In genomic region chr16:85756101-85756819, GRCm38 (mm10) we compare ENCODE assay signal across 8 mouse cellular contexts. TPM values are rescaled to one million over a fixed set of nuclear protein-coding genes. Genes with fewer than 3 reads are reported as not detected.
DNase-seq lines count a peak whose midpoint lies in the region; ATAC-seq lines count a peak whose summit lies in the region.

No protein-coding gene starts in this region.

- peak; percentile 63 for DNase-seq in right cerebral cortex, adult 18-20 months
- no peak for DNase-seq in right cerebral cortex, postnatal 4 days
- DNase-seq in frontal cortex, adult 2 months (ENCODE audit: extremely low spot score in 1 of 2, low spot score in 1 of 2) = peak; percentile 33 to 70
- DNase-seq in heart, postnatal 4 days = peak; percentile 89
- DNase-seq in left cerebral cortex, adult 9 months (ENCODE audit: low spot score in 2 of 2) = peak; percentile 11 to 42
- peak; percentile 46 to 75 for DNase-seq in urinary bladder, postnatal 36 days (ENCODE audit: low spot score in 2 of 2)
- DNase-seq in thymus, postnatal 36 days = no peak

- peak; percentile 14; the same call in 1 of the 2 replicates for ATAC-seq in megakaryocyte progenitor cell, adult 5-6 weeks (replicated peaks; ENCODE audit: poor library complexity)

RNA-seq across cellular contexts. Expression of gene Adamts1, which starts 46.7 kb away (rescaled TPM):
- 6.7 and 7.4 TPM in 2 replicates for polyA plus RNA-seq in frontal cortex, adult 2 months (2012; rRNA removed)
- 10 to 100 TPM; 63.7 to 68.9 TPM for total RNA-seq in heart, postnatal 4 days (2021)
- total RNA-seq in megakaryocyte progenitor cell, adult 5-6 weeks (2015) = 0.10 TPM in 1 of 2 replicates, not detected in the other
- total RNA-seq in megakaryocyte progenitor cell, adult 5-6 weeks (2017) = 0.07 TPM in 1 of 2 replicates, not detected in the other

Comparison
In these comparisons a context has a peak if more than half of its experiments do, and no peak if none do; other contexts are left out.
1. DNase-seq: peak in right cerebral cortex, adult 18-20 months (single experiment), frontal cortex, adult 2 months (2 of 2), heart, postnatal 4 days (single experiment), left cerebral cortex, adult 9 months (2 of 2) and urinary bladder, postnatal 36 days (2 of 2); none in right cerebral cortex, postnatal 4 days (single experiment) and thymus, postnatal 36 days (0 of 2).
2. RNA of gene Adamts1, which starts 46.7 kb away (total RNA-seq): 63.7 to 68.9 TPM in heart, postnatal 4 days; 0.07 to 0.10 TPM in megakaryocyte progenitor cell, adult 5-6 weeks; every median in the first group is over 10 times any median in the second.